Mouse (Mus musculus) testis, adult 2 months (tissue): ENCODE data around the gene Akap13.
"Not testable (repeated sequence)": the region's sequence is repeated elsewhere in the genome, so short reads cannot be mapped to it uniquely, and the experiment has no call there.

Experiments
- CTCF ChIP-seq: fragments of 200-500 bp; IDR thresholded peaks from 2 replicates; pipeline ENCODE4 v1.5.1; 2012; ENCODE audit warnings: low read depth, mild to moderate bottlenecking, inconsistent platforms, low read length, moderate library complexity; ENCODE audit not compliant: control insufficient read depth, insufficient read depth, insufficient replicate concordance
- POLR2A ChIP-seq: fragments of 200-500 bp; IDR thresholded peaks from 2 replicates; pipeline ENCODE4 v1.6.1; 2012; ENCODE audit warnings: low read depth, mild to moderate bottlenecking, inconsistent platforms, low read length, moderate library complexity; ENCODE audit not compliant: control insufficient read depth

DNA sequence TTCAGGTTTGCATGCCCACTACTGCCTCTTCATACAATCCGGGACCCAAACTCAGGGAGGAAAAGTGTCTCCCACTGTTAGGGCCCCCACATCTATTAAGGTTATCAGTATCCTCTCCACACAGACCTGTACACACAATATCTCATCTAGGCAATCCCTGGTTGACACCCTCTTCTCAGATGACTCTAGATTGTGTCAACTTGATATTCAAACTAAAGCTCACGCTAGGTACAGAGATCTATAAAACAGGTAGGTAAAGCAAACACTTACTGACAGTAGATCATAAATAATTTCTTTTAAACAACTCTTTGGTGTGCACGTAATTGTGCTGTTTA is 333.4 kb downstream of the Akap13 start:
- not testable (repeated sequence) for TF ChIP-seq CTCF, POLR2A
